Mouse (Mus musculus): ENCODE results near the gene Defb13.
A peak's percentile ranks its signal among the peaks of the same experiment; 100 is the strongest.

DNA sequence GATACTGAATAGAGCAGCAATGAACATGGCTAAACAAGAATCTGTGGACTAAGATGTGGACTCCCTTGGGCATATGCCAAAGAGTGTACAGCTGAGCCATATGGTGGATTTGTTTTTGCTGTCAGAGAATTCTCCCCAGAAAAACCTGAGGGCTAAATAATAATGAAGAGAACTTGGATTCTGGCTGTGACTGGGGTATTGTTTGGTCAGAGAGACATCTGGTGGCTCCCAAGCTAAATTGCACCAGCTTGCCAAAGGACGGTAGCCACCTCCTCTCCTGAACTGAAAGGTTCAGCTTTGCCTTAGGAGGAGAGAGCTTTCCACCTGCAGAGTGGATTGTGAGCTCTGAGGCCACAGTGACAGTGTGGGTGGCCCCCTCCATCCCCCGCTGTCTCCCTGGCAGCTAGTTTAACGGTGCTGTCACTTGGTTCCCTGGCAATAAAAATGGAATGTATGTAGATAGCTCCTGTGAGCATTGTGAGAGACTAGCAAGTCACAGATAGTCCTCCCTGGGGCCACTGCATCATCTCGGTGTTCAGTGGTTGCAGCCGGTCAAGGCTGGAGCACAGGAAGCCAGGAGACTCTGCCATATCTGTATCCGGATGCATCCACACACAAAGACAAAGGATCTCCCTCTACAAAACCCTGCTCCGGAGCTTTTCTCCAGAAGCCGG is 35.2 kb downstream of the Defb13 start:
- TF ChIP-seq POLR2A (IDR thresholded peaks at IDR 0.05; ENCODE audit: borderline replicate concordance, extremely low read depth, insufficient read depth, insufficient read length, poor library complexity, severe bottlenecking) (no peak), CTCF (IDR thresholded peaks at IDR 0.05; ENCODE audit: borderline replicate concordance, extremely low read depth, insufficient read depth, insufficient read length) (peak; percentile 55; the same call in 1 of the 2 replicates)
